22 mouse cellular contexts compared by ENCODE assay signal in genomic region chr6:53562586-53562985, GRCm38 (mm10).
DNase-seq lines count a peak whose midpoint lies in the region; ATAC-seq and TF ChIP-seq lines count a peak whose summit lies in the region.
"Had no signal": no experiment of that assay in that cellular context is flagged by ENCODE, and none has a peak within 500 bp of the region (broad histone marks: within the 10 kb centered on the region; RNA-seq: fewer than 3 reads in every experiment).

No protein-coding gene starts in this region.

- no peak overlapping the region for H3K27ac ChIP-seq in heart, embryonic 10.5 days
- H3K27ac ChIP-seq in heart, embryonic 15.5 days: peak overlapping the region; percentile 19; the same call in 1 of the 2 replicates
- H3K27ac ChIP-seq in embryonic facial prominence, embryonic 10.5 days (replicated peaks): peak overlapping the region; percentile 20; the same call in 1 of the 2 replicates
- no peak overlapping the region for H3K27ac ChIP-seq in stomach, postnatal 0 days (replicated peaks)
- H3K27ac ChIP-seq in intestine, embryonic 15.5 days: no peak overlapping the region
- H3K27ac ChIP-seq: embryonic facial prominence, embryonic 13.5 days; forebrain, embryonic 13.5 days; hindbrain, embryonic 10.5 days; hindbrain, embryonic 14.5 days had no signal

- no peak for TF ChIP-seq CTCF in stomach, postnatal 0 days (IDR thresholded peaks at IDR 0.05; ENCODE audit: low read depth)

- DNase-seq in heart, embryonic 10.5 days (ENCODE audit: low spot score): peak; percentile 73
- no peak for DNase-seq in heart, postnatal 10 days
- no peak for DNase-seq in heart, adult 8-10 months (ENCODE audit: low spot score)
- no peak for DNase-seq in embryonic facial prominence, embryonic 10.5 days (ENCODE audit: low spot score)
- no peak for DNase-seq in stomach, postnatal 0 days (ENCODE audit: low spot score)
- DNase-seq in thymus, postnatal 36 days: no peak
- DNase-seq: adrenal gland, adult 8-10 months; adrenal gland, postnatal 36 days; cerebellum, adult 2 months; cerebellum, postnatal 10 days; embryo, embryonic 11 days; forebrain, postnatal 0 days; gastrocnemius, postnatal 14 days; kidney, adult 8-10 months had no signal

- no peak overlapping the region for H3K4me3 ChIP-seq in heart, embryonic 10.5 days
- no peak overlapping the region for H3K4me3 ChIP-seq in heart, embryonic 15.5 days
- no peak overlapping the region for H3K4me3 ChIP-seq in embryonic facial prominence, embryonic 10.5 days
- H3K4me3 ChIP-seq in stomach, postnatal 0 days (ENCODE audit: low read depth, low read length): no peak overlapping the region
- no peak overlapping the region for H3K4me3 ChIP-seq in intestine, embryonic 15.5 days (replicated peaks)
- H3K4me3 ChIP-seq: embryonic facial prominence, embryonic 13.5 days; forebrain, embryonic 13.5 days; hindbrain, embryonic 10.5 days had no signal

- no peak overlapping the region for H3K9ac ChIP-seq in heart, embryonic 15.5 days
- H3K9ac ChIP-seq in stomach, postnatal 0 days (ENCODE audit: low read length): no peak overlapping the region
- H3K9ac ChIP-seq in intestine, embryonic 15.5 days: no peak overlapping the region
- H3K9ac ChIP-seq: embryonic facial prominence, embryonic 13.5 days; forebrain, embryonic 13.5 days; forebrain, postnatal 0 days; hindbrain, embryonic 14.5 days had no signal

- intact Hi-C loops in heart, postnatal 10 days (cut with DNase I): no loop called here

- H3K9me3 ChIP-seq in heart, embryonic 10.5 days: no peaks in the 10 kb centered on the region
- no peaks in the 10 kb centered on the region for H3K9me3 ChIP-seq in heart, embryonic 15.5 days (replicated peaks)
- H3K9me3 ChIP-seq in embryonic facial prominence, embryonic 10.5 days: no peaks in the 10 kb centered on the region
- H3K9me3 ChIP-seq in stomach, postnatal 0 days (ENCODE audit: control insufficient read depth, low read length): no peaks in the 10 kb centered on the region
- no peaks in the 10 kb centered on the region for H3K9me3 ChIP-seq in intestine, embryonic 15.5 days
- H3K9me3 ChIP-seq: embryonic facial prominence, embryonic 13.5 days; forebrain, embryonic 13.5 days; hindbrain, embryonic 10.5 days had no signal

- H3K36me3 ChIP-seq in heart, embryonic 10.5 days: no peaks in the 10 kb centered on the region
- no peaks in the 10 kb centered on the region for H3K36me3 ChIP-seq in heart, embryonic 15.5 days
- no peaks in the 10 kb centered on the region for H3K36me3 ChIP-seq in embryonic facial prominence, embryonic 10.5 days (replicated peaks)
- H3K36me3 ChIP-seq in stomach, postnatal 0 days (ENCODE audit: control insufficient read depth, insufficient read depth, low read length): no peaks in the 10 kb centered on the region
- H3K36me3 ChIP-seq in intestine, embryonic 15.5 days: no peaks in the 10 kb centered on the region
- H3K36me3 ChIP-seq: embryonic facial prominence, embryonic 13.5 days; hindbrain, embryonic 10.5 days had no signal

- H3K27me3 ChIP-seq in heart, embryonic 10.5 days (ENCODE audit: insufficient read depth, poor library complexity, severe bottlenecking): no peaks in the 10 kb centered on the region
- no peaks in the 10 kb centered on the region for H3K27me3 ChIP-seq in heart, embryonic 15.5 days
- no peaks in the 10 kb centered on the region for H3K27me3 ChIP-seq in embryonic facial prominence, embryonic 10.5 days (replicated peaks; ENCODE audit: low read depth, poor library complexity, severe bottlenecking)
- no peaks in the 10 kb centered on the region for H3K27me3 ChIP-seq in stomach, postnatal 0 days (ENCODE audit: control insufficient read depth, insufficient read depth, low read length)
- no peaks in the 10 kb centered on the region for H3K27me3 ChIP-seq in intestine, embryonic 15.5 days (replicated peaks)
- H3K27me3 ChIP-seq: CH12.LX; embryonic facial prominence, embryonic 13.5 days; forebrain, embryonic 13.5 days had no signal

- H3K4me1 ChIP-seq in heart, embryonic 10.5 days: peaks cover 36% of the 10 kb centered on the region
- peaks cover 31% of the 10 kb centered on the region for H3K4me1 ChIP-seq in heart, embryonic 15.5 days (replicated peaks)
- H3K4me1 ChIP-seq in embryonic facial prominence, embryonic 10.5 days: peaks cover 41% of the 10 kb centered on the region
- no peaks in the 10 kb centered on the region; the same call in 1 of the 2 replicates for H3K4me1 ChIP-seq in stomach, postnatal 0 days (replicated peaks; ENCODE audit: control insufficient read depth, insufficient read depth)
- H3K4me1 ChIP-seq in intestine, embryonic 15.5 days (replicated peaks): 0 out of 2 replicates have a peak, but pooled peaks cover 2% of the 10 kb centered on the region

- ATAC-seq in heart, embryonic 15.5 days (replicated peaks; ENCODE audit: insufficient number of reproducible peaks, insufficient read depth, low FRiP score, low read depth): no peak
- ATAC-seq in stomach, postnatal 0 days (ENCODE audit: low FRiP score, low TSS enrichment): peak; percentile 67
- no peak for ATAC-seq in intestine, embryonic 15.5 days
- ATAC-seq: forebrain, embryonic 13.5 days; forebrain, postnatal 0 days; intestine, postnatal 0 days had no signal

- WGBS in heart, embryonic 10.5 days: 50% methylated on average over 7 of the region's 7 CpGs
- WGBS in heart, embryonic 15.5 days: 44% methylated on average over 7 of the region's 7 CpGs
- WGBS in embryonic facial prominence, embryonic 10.5 days: 64% methylated on average over 7 of the region's 7 CpGs
- WGBS in stomach, postnatal 0 days: 68% methylated on average over 7 of the region's 7 CpGs
- WGBS in intestine, embryonic 15.5 days: 68% methylated on average over 7 of the region's 7 CpGs

- H3K4me2 ChIP-seq in heart, embryonic 15.5 days: no peak overlapping the region
- no peak overlapping the region for H3K4me2 ChIP-seq in stomach, postnatal 0 days (replicated peaks; ENCODE audit: low read depth)
- H3K4me2 ChIP-seq in intestine, embryonic 15.5 days (replicated peaks): no peak overlapping the region
- H3K4me2 ChIP-seq: embryonic facial prominence, embryonic 13.5 days; forebrain, embryonic 13.5 days; hindbrain, embryonic 14.5 days had no signal

- no peak for TF ChIP-seq EP300 in stomach, postnatal 0 days (optimal IDR thresholded peaks at IDR 0.05)

Comparison
In these comparisons a context has a peak if more than half of its experiments do, and no peak if none do; other contexts are left out.
1. H3K27ac ChIP-seq: peak in heart, embryonic 15.5 days (single experiment) and embryonic facial prominence, embryonic 10.5 days (single experiment); none in heart, embryonic 10.5 days (single experiment), stomach, postnatal 0 days (single experiment) and intestine, embryonic 15.5 days (single experiment).